Mouse (Mus musculus) E14TG2a.4 (cell line): ENCODE results near the gene Padi4.

Experiments used
- CTCF ChIP-seq: conservative IDR thresholded peaks from 2 replicates; pipeline ENCODE4 v1.5.1; 2014; ENCODE audit warnings: low read length
- NANOG ChIP-seq: IDR thresholded peaks from 2 replicates; pipeline ENCODE4 v1.6.1; 2014; ENCODE audit warnings: borderline replicate concordance, low read length, mixed read lengths
- POU5F1 ChIP-seq: IDR thresholded peaks from 2 replicates; pipeline ENCODE4 v1.6.1; 2014; ENCODE audit warnings: low read length, borderline replicate concordance

DNA sequence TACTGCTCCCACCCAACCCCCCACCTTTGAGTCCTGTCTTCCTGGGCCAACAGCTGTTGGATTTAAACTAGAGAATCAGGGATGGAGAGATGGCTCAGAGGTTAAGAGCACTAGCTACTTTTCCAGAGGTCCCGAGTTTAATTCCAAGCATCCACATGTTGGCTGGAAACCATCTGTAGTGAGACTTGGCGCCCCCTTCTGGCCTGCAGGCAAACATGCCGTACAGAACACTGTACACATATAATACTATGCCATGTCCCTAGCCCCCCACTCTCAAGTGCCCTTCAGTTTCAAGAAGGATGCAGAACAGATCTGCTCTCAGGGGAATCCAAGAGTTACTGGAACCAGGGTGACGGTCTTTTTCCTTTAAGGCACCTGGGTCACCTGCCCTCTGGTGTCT is 42.4 kb downstream of the Padi4 start:
- TF ChIP-seq CTCF = peak; percentile 75
- TF ChIP-seq POU5F1 = no peak
- no peak for TF ChIP-seq NANOG
